Mouse (Mus musculus) lung, adult 2 months (tissue): ENCODE results near the gene Ppm1k.

Experiments
- CTCF ChIP-seq: fragments of 200-500 bp; IDR thresholded peaks from 2 replicates; pipeline ENCODE4 v1.5.1; 2011; ENCODE audit warnings: mild to moderate bottlenecking, low read length, control low read depth; ENCODE audit not compliant: insufficient read depth
- POLR2A ChIP-seq: fragments of 200-500 bp; IDR thresholded peaks from 2 replicates; pipeline ENCODE4 v1.6.1; 2011; ENCODE audit warnings: low read depth, mild to moderate bottlenecking, control low read depth, low read length, borderline replicate concordance; ENCODE audit errors: extremely low read depth

GRCm38 (mm10) chr6:57513351-57514034, 21.8 kb downstream of the Ppm1k start:
- TF ChIP-seq POLR2A (no peak), CTCF (no peak)
